Mouse (Mus musculus) liver, embryonic 14.5 days (tissue): ENCODE data around the gene Dcakd. TPM values are rescaled to one million over a fixed set of nuclear protein-coding genes. Genes with fewer than 3 reads are reported as not detected.

Experiments used
- ATAC-seq: fragments of 200-750 bp; cut with Nextera tagmentation; 2 replicates; pipeline ENCODE4 v1.8.0; 2017; ENCODE audit warnings: moderate number of reproducible peaks, mild to moderate bottlenecking, moderate library complexity; ENCODE audit not compliant: insufficient read depth
- DNase-seq, 3 experiments: peaks; one replicate each; pipeline ENCODE4 v3.0.0-alpha.2; 2012 to 2013; ENCODE audit warnings: low read depth in 3 of 3, low spot score in 3 of 3
- H3K27ac ChIP-seq: fragments of 300-500 bp; sonication (generic); 2 replicates; pipeline ENCODE4 v1.5.1; 2014; ENCODE audit warnings: moderate library complexity, mild to moderate bottlenecking, control low read depth, inconsistent platforms
- H3K27me3 ChIP-seq: fragments of 300-500 bp; sonication (generic); 2 replicates; pipeline ENCODE4 v1.6.1; 2014; ENCODE audit warnings: mild to moderate bottlenecking, low read length, moderate library complexity; ENCODE audit not compliant: control insufficient read depth, insufficient read depth
- H3K36me3 ChIP-seq: fragments of 300-500 bp; sonication (generic); replicated peaks from 2 replicates; pipeline ENCODE4 v1.6.1; 2014; ENCODE audit warnings: low read depth; ENCODE audit not compliant: control insufficient read depth, insufficient read depth
- H3K4me1 ChIP-seq, 2 experiments: fragments of 200-500 bp in 1 of 2; fragments of 300-500 bp in 1 of 2; sonication (generic) in 1 of 2; replicated peaks; 2 replicates each; pipeline ENCODE4 v1.6.1; 2012 to 2014; ENCODE audit warnings: antibody characterized with exemption in 1 of 2, inconsistent platforms in 1 of 2, low read length in 1 of 2; ENCODE audit not compliant: control insufficient read depth in 2 of 2, insufficient read depth in 2 of 2
- H3K4me2 ChIP-seq: fragments of 300-500 bp; sonication (generic); 2 replicates; pipeline ENCODE4 v1.6.1; 2014; ENCODE audit warnings: low read depth, mild to moderate bottlenecking, control low read depth, moderate library complexity
- H3K4me3 ChIP-seq, 2 experiments: fragments of 200-500 bp in 1 of 2; fragments of 300-500 bp in 1 of 2; sonication (generic) in 1 of 2; 2 replicates each; pipeline ENCODE4 v1.5.1; 2012 to 2014; ENCODE audit warnings: low read depth in 2 of 2, low read length in 2 of 2, mild to moderate bottlenecking in 2 of 2, control low read depth in 1 of 2, inconsistent platforms in 1 of 2, moderate library complexity in 1 of 2; ENCODE audit not compliant: insufficient read depth in 1 of 2
- H3K9ac ChIP-seq: fragments of 300-500 bp; sonication (generic); replicated peaks from 2 replicates; pipeline ENCODE4 v1.6.1; 2014; ENCODE audit warnings: mild to moderate bottlenecking, control low read depth, moderate library complexity
- H3K9me3 ChIP-seq: fragments of 300-500 bp; sonication (generic); 2 replicates; pipeline ENCODE4 v1.6.1; 2016; ENCODE audit warnings: low read length, mixed read lengths; ENCODE audit not compliant: control insufficient read depth
- CTCF ChIP-seq: IDR thresholded peaks from 2 replicates; pipeline ENCODE4 v1.5.1; 2016; ENCODE audit warnings: antibody characterized with exemption, low read depth, control low read depth
- EP300 ChIP-seq: IDR thresholded peaks from 2 replicates; pipeline ENCODE4 v1.6.1; 2016; ENCODE audit warnings: antibody characterized with exemption, low read depth
- WGBS: fragments of 180-500 bp; shearing (Covaris S2); extraction: QIAGEN DNeasy Blood & Tissue Kit; methylation state at CpG from one replicate; pipeline ENCODE4 v1.1.7; 2014; ENCODE audit not compliant: insufficient replicate concordance; 5-methylcytosine and 5-hydroxymethylcytosine counted together
- polyA plus RNA-seq, 2 experiments: library from polyadenylated mRNA; depleted of rRNA in 1 of 2; stranded (reverse) in 1 of 2; unstranded in 1 of 2; fragments of >200 nt; fragmentation: Nextera tagmentation in 1 of 2; extraction: Ambion mirVana in 1 of 2; gene quantifications; 2 replicates each; pipeline versions ENCODE4 v1.2.1 to v1.2.3; 2012 to 2014

Dcakd gene
- polyA plus RNA-seq, 2 experiments, result 25.1 to 25.7 TPM

DNA sequence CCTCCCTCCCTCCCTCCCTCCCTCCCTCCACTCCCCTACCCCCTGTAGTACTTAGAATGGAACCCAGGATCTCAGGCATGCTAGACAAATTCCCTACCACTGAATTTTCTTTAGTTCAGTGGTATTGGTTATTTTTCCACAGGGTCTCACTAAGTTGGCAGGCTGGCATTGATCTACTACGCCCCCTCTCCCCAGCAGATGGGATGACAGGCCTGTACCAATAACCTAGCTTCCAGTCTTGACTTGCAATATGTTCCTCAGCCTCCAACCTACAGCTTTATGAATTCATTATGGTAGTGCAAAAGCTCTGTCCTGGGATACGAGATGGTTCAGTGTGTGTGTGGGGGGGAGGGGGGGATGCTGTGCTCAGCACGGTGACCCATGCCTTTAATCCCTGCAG lies 4.2 kb downstream of the Dcakd start:
- DNase-seq, result no peak
- no peak for ATAC-seq
- WGBS, result 82% methylated on average over 3 of the region's 3 CpGs
- no peaks in the 10 kb centered on the region for H3K9me3 ChIP-seq
- no peak overlapping the region for H3K27ac ChIP-seq
- H3K4me3 ChIP-seq, result no peak overlapping the region
- TF ChIP-seq EP300, result no peak
- TF ChIP-seq CTCF, result peak; percentile 11; the same call in 1 of the 2 replicates
- peaks cover 10 to 11% of the 10 kb centered on the region in 2 experiments for H3K4me1 ChIP-seq
- peaks cover 8% of the 10 kb centered on the region for H3K36me3 ChIP-seq
- no peaks in the 10 kb centered on the region for H3K27me3 ChIP-seq
- H3K9ac ChIP-seq, result no peak overlapping the region
- H3K4me2 ChIP-seq, result no peak overlapping the region

DNA sequence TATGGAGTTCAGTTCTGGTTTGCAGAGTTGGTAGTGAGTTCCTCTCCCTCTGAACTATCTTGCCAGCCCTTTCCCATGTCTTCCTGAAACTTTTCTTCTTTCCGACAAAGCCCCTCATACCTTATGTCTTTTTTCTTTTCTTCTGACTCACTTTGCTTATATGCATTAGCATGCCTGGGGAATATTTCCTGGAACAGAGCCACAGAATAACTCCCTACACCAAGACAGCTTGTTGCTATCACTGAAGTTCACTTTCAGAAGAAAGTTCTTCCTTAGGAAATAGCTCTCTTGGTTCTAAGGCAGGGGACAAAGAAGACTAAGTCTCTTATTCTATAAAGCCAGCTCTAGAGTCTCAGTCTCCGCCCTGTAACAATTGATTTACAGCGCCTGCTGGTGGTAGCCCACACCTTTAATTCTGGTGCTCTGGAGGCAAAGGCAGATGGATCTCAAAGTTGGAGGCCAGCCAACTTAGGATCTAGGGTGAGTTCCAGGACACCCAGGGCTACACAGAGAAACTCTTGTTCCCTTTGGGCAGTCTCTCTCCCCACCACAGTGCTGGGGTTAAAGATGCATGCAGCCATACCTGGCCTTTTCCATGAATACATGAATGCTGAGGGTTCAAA lies 7.3 kb downstream of the Dcakd start:
- no peak for DNase-seq
- TF ChIP-seq CTCF, result peak; percentile 12; the same call in 1 of the 2 replicates
- no peak for TF ChIP-seq EP300

GRCm38 (mm10) chr11:103019325-103019724 lies 8.8 kb downstream of the Dcakd start:
- 75% methylated on average over 7 of the region's 7 CpGs for WGBS
- H3K36me3 ChIP-seq, result no peaks in the 10 kb centered on the region
- no peak overlapping the region for H3K27ac ChIP-seq
- H3K9ac ChIP-seq, result no peak overlapping the region
- H3K27me3 ChIP-seq, result no peaks in the 10 kb centered on the region
- DNase-seq (no peak), ATAC-seq (no peak)
- peaks cover 2 to 13% of the 10 kb centered on the region in 2 experiments; a peak in 3 of 4 replicates for H3K4me1 ChIP-seq
- no peak overlapping the region for H3K4me2 ChIP-seq
- H3K4me3 ChIP-seq, result no peak overlapping the region
- no peaks in the 10 kb centered on the region for H3K9me3 ChIP-seq
- TF ChIP-seq EP300 (no peak), CTCF (no peak)

More for the DNA sequence above, 7.3 kb downstream of the Dcakd start:
- ATAC-seq, result no peak
- H3K4me3 ChIP-seq, result no peak overlapping the region
- WGBS, result 69% methylated on average over 3 of the region's 3 CpGs
- no peak overlapping the region for H3K27ac ChIP-seq
- H3K36me3 ChIP-seq, result peaks cover 8% of the 10 kb centered on the region
- no peak overlapping the region for H3K4me2 ChIP-seq
- no peak overlapping the region for H3K9ac ChIP-seq
- peaks cover 2 to 7% of the 10 kb centered on the region in 2 experiments; a peak in 3 of 4 replicates for H3K4me1 ChIP-seq
- no peaks in the 10 kb centered on the region for H3K9me3 ChIP-seq
- no peaks in the 10 kb centered on the region for H3K27me3 ChIP-seq

GRCm38 (mm10) chr11:103018860-103019259 lies 9.3 kb downstream of the Dcakd start:
- Histone ChIP-seq H3K27me3 (no peaks in the 10 kb centered on the region), H3K9me3 (no peaks in the 10 kb centered on the region), H3K9ac (no peak overlapping the region), H3K27ac (no peak overlapping the region), H3K36me3 (no peaks in the 10 kb centered on the region), H3K4me1 (peaks cover 2 to 13% of the 10 kb centered on the region in 2 experiments; a peak in 3 of 4 replicates), H3K4me2 (no peak overlapping the region), H3K4me3 (no peak overlapping the region)
- DNase-seq, result no peak
- no peak for ATAC-seq
- WGBS, result 65% methylated on average over 6 of the region's 6 CpGs
- no peak for TF ChIP-seq EP300

DNA sequence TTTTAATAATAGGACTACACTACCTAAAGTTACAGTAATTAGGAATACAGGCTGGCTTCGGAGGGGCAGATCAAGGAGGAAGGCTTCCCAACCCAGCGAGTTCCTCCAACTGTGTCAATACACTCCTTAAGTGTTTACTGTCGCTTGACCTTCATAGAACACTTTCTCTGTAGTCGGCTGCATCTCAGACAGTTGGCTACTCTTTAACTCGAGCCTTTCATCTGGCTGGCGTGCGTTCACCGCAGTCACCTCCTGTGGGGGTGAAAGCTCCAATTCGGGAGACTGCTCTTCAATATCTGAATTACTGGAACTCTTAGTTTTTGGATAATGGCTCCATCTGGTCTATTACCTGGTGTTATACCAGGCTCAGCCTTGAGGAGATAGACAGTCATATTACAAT lies 10.5 kb downstream of the Dcakd start:
- 60% methylated on average over 9 of the region's 9 CpGs for WGBS
- no peak overlapping the region for H3K27ac ChIP-seq
- H3K4me2 ChIP-seq, result no peak overlapping the region; the same call in 1 of the 2 replicates

More for the DNA sequence above, 10.5 kb downstream of the Dcakd start:
- peaks cover 2 to 13% of the 10 kb centered on the region in 2 experiments; a peak in 3 of 4 replicates for H3K4me1 ChIP-seq
- H3K4me3 ChIP-seq, result no peak overlapping the region
- no peaks in the 10 kb centered on the region for H3K9me3 ChIP-seq
- H3K27me3 ChIP-seq, result no peaks in the 10 kb centered on the region
- TF ChIP-seq CTCF, result no peak
- no peak for TF ChIP-seq EP300
- no peak overlapping the region for H3K9ac ChIP-seq
- DNase-seq (no peak), ATAC-seq (no peak)
- H3K36me3 ChIP-seq, result no peaks in the 10 kb centered on the region
